Mouse (Mus musculus): Measurements from ENCODE around the gene Hist1h2ag. TPM values are rescaled to one million over a fixed set of nuclear protein-coding genes. Genes with fewer than 3 reads are reported as not detected.

Hist1h2ag gene
- polyA plus RNA-seq, 1 experiment: 0.63 TPM

DNA sequence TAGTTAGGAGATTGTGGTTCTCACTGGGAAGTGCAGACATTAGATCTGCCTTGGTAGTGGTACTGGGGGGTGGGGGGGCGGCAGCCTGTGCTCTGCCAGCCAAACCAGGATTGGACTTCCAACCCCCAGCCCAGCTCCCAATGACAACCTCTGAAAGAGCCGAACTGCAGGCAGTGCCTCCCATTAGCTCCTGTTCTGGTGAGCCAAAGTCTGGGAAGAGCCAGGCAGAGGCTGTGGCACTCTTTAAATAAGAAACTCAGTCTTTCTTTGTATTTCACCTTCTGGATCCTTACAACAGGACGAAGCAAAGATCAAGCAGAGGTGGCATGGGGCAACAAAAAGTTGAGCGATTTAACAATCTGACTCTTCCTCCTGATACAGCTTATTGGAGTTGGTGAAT, 43.6 kb downstream of the Hist1h2ag start:
- Histone ChIP-seq H3K27ac (ENCODE audit: insufficient read depth, low read length) (no peak overlapping the region), H3K4me3 (ENCODE audit: insufficient read depth, low read length) (no peak overlapping the region), H3K4me1 (ENCODE audit: control insufficient read depth, insufficient read depth, low read length) (no peaks in the 10 kb centered on the region)
- TF ChIP-seq POLR2A (IDR thresholded peaks at IDR 0.05; ENCODE audit: extremely low read depth, insufficient read depth, low read length) (no peak), CTCF (IDR thresholded peaks at IDR 0.05; ENCODE audit: extremely low read depth, insufficient read depth, low read length) (no peak)

DNA sequence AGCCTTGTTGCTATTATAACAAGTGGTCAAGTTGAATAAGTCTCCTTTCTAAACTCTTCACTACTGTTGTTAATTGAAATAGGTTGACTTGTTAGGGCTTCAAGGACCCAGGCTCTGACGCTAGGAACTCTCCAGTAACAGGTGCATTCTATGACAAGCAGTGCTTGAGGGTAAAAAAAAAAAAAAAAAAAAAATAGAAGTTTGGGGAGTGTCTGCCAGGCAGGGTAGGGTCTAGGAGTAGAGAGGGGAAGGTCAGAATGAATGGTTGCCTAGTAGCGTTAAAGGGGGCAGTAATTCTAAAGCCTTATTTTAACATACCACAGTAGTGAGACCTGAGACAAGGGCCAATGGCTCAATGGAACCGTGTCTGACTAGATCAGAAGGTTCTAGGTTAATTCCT, 44.3 kb downstream of the Hist1h2ag start:
- H3K4me3 ChIP-seq (ENCODE audit: insufficient read depth, low read length): no peak overlapping the region
- H3K4me1 ChIP-seq (ENCODE audit: control insufficient read depth, insufficient read depth, low read length): no peaks in the 10 kb centered on the region
- no peak for TF ChIP-seq POLR2A (IDR thresholded peaks at IDR 0.05; ENCODE audit: extremely low read depth, insufficient read depth, low read length)
- no peak for TF ChIP-seq CTCF (IDR thresholded peaks at IDR 0.05; ENCODE audit: extremely low read depth, insufficient read depth, low read length)
- H3K27ac ChIP-seq (ENCODE audit: insufficient read depth, low read length): no peak overlapping the region

DNA sequence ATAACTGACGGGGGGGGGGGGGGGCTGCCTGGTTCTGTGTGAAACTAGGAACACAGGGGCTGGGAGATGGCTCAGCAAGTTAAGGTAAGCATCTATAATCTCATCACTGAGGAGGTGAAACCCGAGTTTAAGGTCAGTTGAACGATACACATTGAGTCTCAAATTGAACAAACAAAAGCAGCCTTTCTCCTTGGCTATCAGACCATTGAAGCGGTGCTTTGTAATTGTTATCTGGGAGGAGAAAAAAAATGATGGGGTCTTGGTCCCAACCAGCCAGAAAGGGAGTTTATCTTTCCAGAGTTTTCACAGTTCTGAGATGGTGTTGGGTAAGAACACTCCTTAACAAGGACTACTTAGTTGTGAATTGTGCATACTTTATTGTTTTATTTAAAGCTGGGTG, 44.9 kb downstream of the Hist1h2ag start:
- no peak for TF ChIP-seq POLR2A (IDR thresholded peaks at IDR 0.05; ENCODE audit: extremely low read depth, insufficient read depth, low read length)
- no peak for TF ChIP-seq CTCF (IDR thresholded peaks at IDR 0.05; ENCODE audit: extremely low read depth, insufficient read depth, low read length)
- Histone ChIP-seq H3K4me1 (ENCODE audit: control insufficient read depth, insufficient read depth, low read length) (no peaks in the 10 kb centered on the region), H3K27ac (ENCODE audit: insufficient read depth, low read length) (no peak overlapping the region), H3K4me3 (ENCODE audit: insufficient read depth, low read length) (no peak overlapping the region)

DNA sequence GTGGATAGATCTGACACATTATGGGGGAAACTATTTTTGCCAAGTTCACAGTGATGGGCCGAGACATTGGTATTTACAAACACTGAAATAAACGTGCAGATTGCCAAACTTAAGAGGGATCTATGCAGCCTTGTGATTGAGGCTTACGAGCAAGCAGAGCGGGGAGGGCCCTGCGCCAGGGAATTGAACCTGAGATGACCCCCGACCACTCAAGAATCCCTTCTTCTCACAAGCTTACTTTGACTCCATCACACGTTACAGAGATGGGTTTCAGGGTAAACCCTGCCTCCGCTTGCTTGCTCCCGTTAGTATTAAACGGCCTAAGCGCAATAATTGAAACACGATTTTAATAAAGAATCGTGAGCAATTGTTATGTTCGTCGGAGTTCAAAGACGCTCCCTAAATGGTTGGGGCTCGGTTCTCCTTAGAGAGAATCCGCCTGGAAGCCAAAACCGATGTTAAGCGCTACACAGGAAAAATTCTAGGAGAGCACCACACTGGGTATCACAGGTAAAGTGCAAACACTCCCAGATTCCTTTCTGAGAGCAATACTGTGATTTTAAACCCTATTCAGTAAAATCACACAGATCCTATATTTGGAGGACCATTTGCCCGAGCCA, 45.4 kb downstream of the Hist1h2ag start:
- Histone ChIP-seq H3K4me3 (ENCODE audit: insufficient read depth, low read length) (peak overlapping the region; percentile 12; the same call in 1 of the 2 replicates), H3K4me1 (ENCODE audit: control insufficient read depth, insufficient read depth, low read length) (no peaks in the 10 kb centered on the region), H3K27ac (ENCODE audit: insufficient read depth, low read length) (no peak overlapping the region)
- no peak for TF ChIP-seq CTCF (IDR thresholded peaks at IDR 0.05; ENCODE audit: extremely low read depth, insufficient read depth, low read length)
- TF ChIP-seq POLR2A (IDR thresholded peaks at IDR 0.05; ENCODE audit: extremely low read depth, insufficient read depth, low read length): no peak

DNA sequence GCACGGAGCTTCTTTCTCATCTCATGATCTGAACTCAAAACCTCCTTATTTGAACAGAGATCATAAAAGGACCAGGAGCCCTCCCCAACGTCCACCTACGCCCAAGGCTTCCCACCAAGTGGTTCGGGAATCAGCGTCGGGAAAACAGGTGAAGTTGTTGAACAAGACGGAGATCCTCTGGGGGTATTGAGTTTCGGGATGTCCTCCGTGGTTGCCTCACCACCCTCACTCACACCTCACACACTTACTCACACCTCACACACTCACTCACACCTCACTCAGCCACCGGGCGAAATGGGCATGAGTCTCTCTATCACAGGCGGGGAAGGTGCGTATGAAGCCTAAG, 45.9 kb downstream of the Hist1h2ag start:
- TF ChIP-seq POLR2A (IDR thresholded peaks at IDR 0.05; ENCODE audit: extremely low read depth, insufficient read depth, low read length) (no peak), CTCF (IDR thresholded peaks at IDR 0.05; ENCODE audit: extremely low read depth, insufficient read depth, low read length) (no peak)
- peak overlapping the region; percentile 12 for H3K4me3 ChIP-seq (ENCODE audit: insufficient read depth, low read length)

DNA sequence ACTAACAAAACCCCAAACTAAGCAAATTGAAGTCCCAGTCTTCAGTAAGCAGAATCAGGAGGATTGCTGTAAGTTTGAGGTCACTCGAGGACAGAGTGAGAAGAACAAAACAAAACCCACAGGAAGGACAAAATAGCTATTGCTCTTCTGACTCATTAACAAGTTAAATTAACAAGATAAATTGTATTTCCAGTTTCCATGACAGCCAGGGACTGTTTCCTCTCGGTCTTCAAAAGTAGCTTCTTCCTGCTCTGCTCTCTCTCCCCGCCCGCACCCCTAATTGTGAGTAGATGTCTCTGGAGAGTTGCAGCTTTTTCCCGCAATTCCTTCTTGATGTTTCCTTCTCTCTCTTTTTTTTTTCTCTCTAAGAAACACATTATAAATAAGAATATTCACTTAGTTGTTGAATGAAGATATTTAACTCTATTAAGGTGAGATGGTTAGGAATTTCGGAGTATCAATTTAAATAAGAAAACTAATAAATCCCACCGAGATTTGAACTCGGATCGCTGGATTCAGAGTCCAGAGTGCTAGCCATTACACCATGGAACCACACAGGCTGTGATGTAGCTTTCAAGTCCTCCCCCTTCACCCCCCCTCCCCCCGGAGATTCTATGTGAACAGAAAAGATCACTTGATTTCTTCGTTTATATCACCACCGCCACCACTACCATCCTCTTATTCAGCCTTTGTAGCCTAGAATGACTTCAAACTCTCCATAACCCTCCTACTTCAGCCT, 46.5 kb downstream of the Hist1h2ag start:
- TF ChIP-seq POLR2A (IDR thresholded peaks at IDR 0.05; ENCODE audit: extremely low read depth, insufficient read depth, low read length) (no peak), CTCF (IDR thresholded peaks at IDR 0.05; ENCODE audit: extremely low read depth, insufficient read depth, low read length) (no peak)
- H3K4me3 ChIP-seq (ENCODE audit: insufficient read depth, low read length): peak overlapping the region; percentile 12
- H3K27ac ChIP-seq (ENCODE audit: insufficient read depth, low read length): no peak overlapping the region
- H3K4me1 ChIP-seq (ENCODE audit: control insufficient read depth, insufficient read depth, low read length): no peaks in the 10 kb centered on the region

More for the DNA sequence above, 45.9 kb downstream of the Hist1h2ag start:
- H3K27ac ChIP-seq (ENCODE audit: insufficient read depth, low read length): no peak overlapping the region
- H3K4me1 ChIP-seq (ENCODE audit: control insufficient read depth, insufficient read depth, low read length): no peaks in the 10 kb centered on the region

DNA sequence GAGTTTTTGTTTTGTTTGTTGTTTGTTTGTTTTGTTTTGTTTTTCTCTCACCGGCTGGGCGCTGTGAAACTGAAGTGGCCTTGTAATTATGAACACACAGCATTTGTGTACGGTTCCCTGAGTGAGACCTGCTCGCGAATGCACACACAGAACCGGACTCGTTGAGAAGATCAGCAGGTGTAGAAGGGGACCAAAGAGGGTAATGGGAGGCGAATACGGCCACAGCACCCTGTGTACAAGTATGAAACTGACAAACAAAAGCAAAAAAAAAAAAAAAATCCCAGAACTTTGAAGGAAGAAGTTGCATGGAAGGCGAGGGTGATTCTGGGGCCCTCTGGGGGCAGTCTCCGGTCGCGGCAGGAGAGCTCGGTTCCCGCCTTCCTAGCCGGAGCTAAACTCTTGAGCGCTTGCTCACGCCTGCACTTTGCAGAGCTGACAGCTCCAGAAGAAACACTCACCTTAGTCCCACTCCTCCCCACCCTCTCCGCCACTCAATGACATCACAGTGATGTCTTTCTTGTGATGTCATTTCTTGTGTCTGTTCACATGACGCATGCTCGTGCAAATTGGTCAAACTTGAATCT, 47.3 kb downstream of the Hist1h2ag start:
- peak overlapping the region; percentile 27; the same call in 1 of the 2 replicates for H3K4me3 ChIP-seq (ENCODE audit: insufficient read depth, low read length)
- H3K27ac ChIP-seq (ENCODE audit: insufficient read depth, low read length): no peak overlapping the region
- TF ChIP-seq CTCF (IDR thresholded peaks at IDR 0.05; ENCODE audit: extremely low read depth, insufficient read depth, low read length) (no peak), POLR2A (IDR thresholded peaks at IDR 0.05; ENCODE audit: extremely low read depth, insufficient read depth, low read length) (no peak)
- H3K4me1 ChIP-seq (ENCODE audit: control insufficient read depth, insufficient read depth, low read length): no peaks in the 10 kb centered on the region

DNA sequence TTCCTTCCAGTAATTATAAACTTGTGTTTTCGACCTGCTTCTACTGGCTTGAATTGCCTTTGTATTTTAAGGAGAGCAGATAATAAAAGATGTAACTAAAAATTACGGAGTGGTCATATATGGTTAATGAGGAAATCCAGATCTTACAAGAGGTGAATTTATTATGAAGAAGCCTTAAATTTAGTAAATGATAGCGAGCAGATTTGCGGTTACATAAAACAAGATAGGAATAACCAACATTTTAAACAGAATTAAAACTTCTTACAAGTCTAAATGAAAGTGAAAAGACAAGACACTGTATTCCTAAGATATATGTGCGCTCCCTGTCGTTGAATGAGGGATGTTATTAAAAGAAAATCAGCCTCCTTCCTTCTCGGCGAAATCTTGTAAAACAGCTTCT, 47.8 kb downstream of the Hist1h2ag start:
- no peak for TF ChIP-seq POLR2A (IDR thresholded peaks at IDR 0.05; ENCODE audit: extremely low read depth, insufficient read depth, low read length)
- H3K4me1 ChIP-seq (ENCODE audit: control insufficient read depth, insufficient read depth, low read length): no peaks in the 10 kb centered on the region
- H3K27ac ChIP-seq (ENCODE audit: insufficient read depth, low read length): no peak overlapping the region
- H3K4me3 ChIP-seq (ENCODE audit: insufficient read depth, low read length): peak overlapping the region; percentile 27; the same call in 1 of the 2 replicates

DNA sequence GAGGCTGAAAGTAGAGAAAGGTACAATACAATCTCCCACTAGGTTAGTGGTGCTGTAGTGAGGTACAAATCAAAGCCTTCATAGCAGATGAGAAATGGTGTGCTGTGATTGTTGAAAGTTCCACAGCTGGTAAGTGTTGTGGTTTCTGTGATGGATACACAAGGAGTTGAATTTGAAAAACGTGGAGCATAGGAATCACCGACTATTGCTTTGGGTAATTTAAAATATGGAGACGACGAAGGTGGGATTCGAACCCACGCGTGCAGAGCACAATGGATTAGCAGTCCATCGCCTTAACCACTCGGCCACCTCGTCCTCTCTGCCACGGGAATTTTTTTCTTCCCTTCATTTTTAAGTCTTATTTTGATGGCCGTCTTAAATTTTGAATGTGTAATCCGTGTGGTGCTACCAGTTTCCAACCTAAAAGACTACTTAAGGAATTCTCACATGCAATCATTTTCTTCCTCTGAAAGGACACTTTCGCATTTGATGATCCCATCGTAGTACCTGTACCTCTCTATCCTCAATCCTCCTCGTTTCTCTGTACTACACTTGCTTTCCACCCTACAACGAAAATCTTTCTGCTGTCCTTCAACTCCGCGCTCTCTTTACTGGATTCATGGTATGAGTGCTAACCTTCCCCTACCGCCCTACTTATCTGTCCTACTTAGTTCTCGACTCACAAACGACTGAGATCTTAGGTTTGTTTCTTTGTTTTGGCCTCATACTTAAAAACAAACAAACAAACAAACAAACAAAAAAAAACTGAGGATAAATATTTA, 48.6 kb downstream of the Hist1h2ag start:
- no peak for TF ChIP-seq CTCF (IDR thresholded peaks at IDR 0.05; ENCODE audit: extremely low read depth, insufficient read depth, low read length)
- TF ChIP-seq POLR2A (IDR thresholded peaks at IDR 0.05; ENCODE audit: extremely low read depth, insufficient read depth, low read length): no peak
- Histone ChIP-seq H3K4me3 (ENCODE audit: insufficient read depth, low read length) (no peak overlapping the region), H3K4me1 (ENCODE audit: control insufficient read depth, insufficient read depth, low read length) (no peaks in the 10 kb centered on the region), H3K27ac (ENCODE audit: insufficient read depth, low read length) (no peak overlapping the region)

All from cortical plate, adult 2 months (tissue).